Mouse (Mus musculus) limb, embryonic 14.5 days (tissue): ENCODE data around the gene Mrps27. TPM values are rescaled to one million over a fixed set of nuclear protein-coding genes. Genes with fewer than 3 reads are reported as not detected.

Experiments
- ATAC-seq: fragments of 200-750 bp; cut with Nextera tagmentation; 2 replicates; pipeline ENCODE4 v1.8.0; 2017; ENCODE audit warnings: low read depth, moderate number of reproducible peaks, moderate TSS enrichment; ENCODE audit not compliant: low FRiP score
- DNase-seq: peaks from one replicate; pipeline ENCODE4 v3.0.0-alpha.2; 2015; ENCODE audit warnings: low spot score
- H3K27ac ChIP-seq: fragments of 300-500 bp; sonication (generic); replicated peaks from 2 replicates; pipeline ENCODE4 v1.5.1; 2014; ENCODE audit warnings: low read depth, mild to moderate bottlenecking, low read length, moderate library complexity, mixed read lengths
- H3K27me3 ChIP-seq: fragments of 300-500 bp; sonication (generic); 2 replicates; pipeline ENCODE4 v1.6.1; 2014; ENCODE audit warnings: low read length, mixed read lengths; ENCODE audit not compliant: control insufficient read depth, insufficient read depth
- H3K36me3 ChIP-seq: fragments of 300-500 bp; sonication (generic); 2 replicates; pipeline ENCODE4 v1.6.1; 2014; ENCODE audit warnings: mild to moderate bottlenecking, low read length, moderate library complexity, mixed read lengths; ENCODE audit not compliant: control insufficient read depth, insufficient read depth
- H3K4me1 ChIP-seq: fragments of 300-500 bp; sonication (generic); 2 replicates; pipeline ENCODE4 v1.6.1; 2014; ENCODE audit warnings: antibody characterized with exemption, low read length, mixed read lengths; ENCODE audit not compliant: control insufficient read depth, insufficient read depth
- H3K4me2 ChIP-seq: fragments of 300-500 bp; sonication (generic); replicated peaks from 2 replicates; pipeline ENCODE4 v1.6.1; 2014; ENCODE audit warnings: low read depth, mild to moderate bottlenecking, low read length, moderate library complexity; ENCODE audit not compliant: severe bottlenecking
- H3K4me3 ChIP-seq: fragments of 300-500 bp; sonication (generic); replicated peaks from 2 replicates; pipeline ENCODE4 v1.5.1; 2014; ENCODE audit warnings: low read length
- H3K9ac ChIP-seq: fragments of 300-500 bp; sonication (generic); 2 replicates; pipeline ENCODE4 v1.6.1; 2014; ENCODE audit warnings: mild to moderate bottlenecking, low read depth, low read length, moderate library complexity; ENCODE audit not compliant: severe bottlenecking
- H3K9me3 ChIP-seq: fragments of 300-500 bp; sonication (generic); 2 replicates; pipeline ENCODE4 v1.6.1; 2016; ENCODE audit warnings: low read length; ENCODE audit not compliant: control insufficient read depth
- POLR2A ChIP-seq: fragments of 200-500 bp; IDR thresholded peaks from 2 replicates; pipeline ENCODE4 v1.8.0; 2012; ENCODE audit warnings: inconsistent platforms, mild to moderate bottlenecking, moderate library complexity, borderline replicate concordance; ENCODE audit not compliant: insufficient read depth, insufficient read length; ENCODE audit errors: extremely low read depth
- WGBS: fragments of 180-500 bp; shearing (Covaris S2); extraction: QIAGEN DNeasy Blood & Tissue Kit; methylation state at CpG from one replicate; pipeline ENCODE4 v1.1.7; 2014; 5-methylcytosine and 5-hydroxymethylcytosine counted together
- polyA plus RNA-seq, 2 experiments: library from polyadenylated mRNA; depleted of rRNA in 1 of 2; stranded (reverse) in 1 of 2; unstranded in 1 of 2; fragments of >200 nt; fragmentation: Nextera tagmentation in 1 of 2; extraction: Ambion mirVana in 1 of 2; gene quantifications; 2 replicates each; pipeline versions ENCODE4 v1.2.1 to v1.2.3; 2012 to 2014

The Mrps27 gene
- polyA plus RNA-seq, 2 experiments, result 36.6 to 54.1 TPM

GRCm38 (mm10) chr13:99337510-99337909, 7.1 kb upstream of the Mrps27 start:
- Histone ChIP-seq H3K27ac (no peak overlapping the region), H3K9me3 (no peaks in the 10 kb centered on the region), H3K4me3 (no peak overlapping the region), H3K36me3 (peaks cover 80% of the 10 kb centered on the region), H3K9ac (no peak overlapping the region), H3K27me3 (no peaks in the 10 kb centered on the region), H3K4me1 (no peaks in the 10 kb centered on the region; the same call in 1 of the 2 replicates), H3K4me2 (no peak overlapping the region)
- DNase-seq (peak; percentile 29), ATAC-seq (no peak)
- 48% methylated on average over 6 of the region's 6 CpGs for WGBS
- TF ChIP-seq POLR2A, result no peak

GRCm38 (mm10) chr13:99341504-99341903, 3.1 kb upstream of the Mrps27 start:
- no peak for ATAC-seq
- WGBS, result 94% methylated on average over 6 of the region's 6 CpGs
- no peak overlapping the region for H3K9ac ChIP-seq
- H3K4me3 ChIP-seq, result no peak overlapping the region
- H3K4me1 ChIP-seq, result peaks cover 12% of the 10 kb centered on the region
- H3K27ac ChIP-seq, result no peak overlapping the region
- no peaks in the 10 kb centered on the region for H3K9me3 ChIP-seq
- H3K27me3 ChIP-seq, result no peaks in the 10 kb centered on the region
- H3K36me3 ChIP-seq, result peaks cover 51% of the 10 kb centered on the region
- no peak for TF ChIP-seq POLR2A
- no peak for DNase-seq
- no peak overlapping the region for H3K4me2 ChIP-seq

- Histone ChIP-seq H3K4me2 (peak overlapping the region; percentile 76), H3K27me3 (no peaks in the 10 kb centered on the region), H3K9me3 (no peaks in the 10 kb centered on the region), H3K4me1 (peaks cover 12% of the 10 kb centered on the region), H3K36me3 (peaks cover 44% of the 10 kb centered on the region), H3K27ac (peak overlapping the region; percentile 74), H3K9ac (peak overlapping the region; percentile 80), H3K4me3 (peak overlapping the region; percentile 73)
- no peak for TF ChIP-seq POLR2A
- DNase-seq (no peak), ATAC-seq (peak; percentile 80)
- 2% methylated on average over 23 of the region's 30 CpGs for WGBS
These were observed 549 bp upstream of the Mrps27 start for GRCm38 (mm10) chr13:99343876-99344598.

GRCm38 (mm10) chr13:99350009-99350408, 5.4 kb downstream of the Mrps27 start:
- Histone ChIP-seq H3K4me2 (no peak overlapping the region), H3K4me1 (peaks cover 8% of the 10 kb centered on the region), H3K27ac (no peak overlapping the region), H3K9ac (no peak overlapping the region), H3K27me3 (no peaks in the 10 kb centered on the region), H3K36me3 (peaks cover 20% of the 10 kb centered on the region), H3K9me3 (no peaks in the 10 kb centered on the region), H3K4me3 (no peak overlapping the region)
- no peak for TF ChIP-seq POLR2A
- WGBS, result 91% methylated on average over 6 of the region's 6 CpGs
- DNase-seq, result no peak
- no peak for ATAC-seq

- no peaks in the 10 kb centered on the region for H3K27me3 ChIP-seq
- 0 out of 2 replicates have a peak, but pooled peaks cover 2% of the 10 kb centered on the region for H3K4me1 ChIP-seq
- H3K4me3 ChIP-seq, result no peak overlapping the region
- no peak for ATAC-seq
- H3K9me3 ChIP-seq, result no peaks in the 10 kb centered on the region
- H3K36me3 ChIP-seq, result peaks cover 25% of the 10 kb centered on the region
- DNase-seq, result no peak
- no peak overlapping the region for H3K9ac ChIP-seq
- H3K27ac ChIP-seq, result no peak overlapping the region
- no peak overlapping the region for H3K4me2 ChIP-seq
- 50% methylated on average over 8 of the region's 8 CpGs for WGBS
- TF ChIP-seq POLR2A, result no peak
These were observed 6.6 kb downstream of the Mrps27 start for GRCm38 (mm10) chr13:99351186-99351585.
